Mouse (Mus musculus): ENCODE data around the gene Iqcf5. TPM values are rescaled to one million over a fixed set of nuclear protein-coding genes. Genes with fewer than 3 reads are reported as not detected.

Iqcf5 gene
- not detected in 2 replicates for polyA plus RNA-seq (2012; rRNA removed)

DNA sequence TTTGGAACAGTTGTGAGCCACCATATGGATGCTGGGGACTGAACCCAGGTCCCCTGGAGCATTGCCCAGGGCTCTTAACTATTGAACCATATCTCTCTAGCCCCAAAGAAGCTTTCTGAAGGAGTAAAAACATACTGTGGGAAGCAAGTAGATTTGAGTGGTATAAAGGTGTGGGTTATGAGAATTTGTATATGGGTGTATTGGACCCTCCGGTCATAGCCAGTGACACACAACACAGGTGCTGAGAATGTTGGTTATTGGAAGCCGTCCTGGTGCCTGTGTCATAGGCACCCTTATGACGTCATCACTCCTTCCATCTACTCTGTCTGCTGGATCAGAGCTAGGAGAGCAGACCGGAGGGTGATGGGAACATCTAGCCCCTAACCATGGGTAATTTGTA lies at the start of gene Iqcf5:
Iqcf5 (plus strand) TSS at position 301 of the 400 bp plus-strand sequence.
- no peak for DNase-seq (ENCODE audit: low spot score)

DNA sequence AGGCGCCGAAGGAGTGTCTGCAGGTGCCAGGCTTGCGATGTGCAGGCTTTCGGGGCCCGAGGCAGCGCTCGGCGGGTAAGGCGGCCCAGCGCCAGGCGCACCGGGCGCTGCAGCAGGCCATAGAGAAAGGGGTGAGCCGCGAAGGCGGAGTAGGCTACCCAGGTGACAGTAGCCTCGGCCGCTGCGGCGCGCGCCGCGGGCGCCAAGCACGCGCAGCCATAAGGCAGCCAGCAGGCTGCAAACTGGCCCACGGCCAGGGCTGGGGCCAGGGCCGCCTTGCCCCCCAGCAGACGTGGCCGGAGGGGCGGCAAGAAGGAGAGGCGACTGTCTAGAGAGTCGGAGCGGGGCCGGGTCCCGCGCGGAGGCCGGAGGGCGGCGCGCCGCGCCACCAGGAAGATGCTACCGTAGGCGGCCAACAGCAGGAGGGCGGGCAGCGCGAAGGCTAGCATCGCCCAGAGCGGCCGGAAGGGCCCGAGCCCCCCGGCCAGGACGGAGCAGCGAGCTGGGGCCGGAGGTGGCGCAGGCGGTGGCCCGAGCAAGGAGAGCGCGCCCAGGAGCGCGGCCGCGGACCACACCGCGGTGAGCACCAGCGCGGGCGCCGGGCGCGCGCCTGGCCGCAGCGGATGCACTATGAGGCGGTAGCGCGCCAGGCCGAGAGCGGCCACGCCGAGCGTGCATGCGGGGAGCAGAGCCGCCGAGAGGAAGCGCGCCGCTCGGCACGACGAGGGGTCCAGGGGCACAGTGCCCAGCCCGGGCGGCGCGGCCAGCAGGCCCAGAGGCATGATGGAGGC lies 49.4 kb upstream of the Iqcf5 start:
- no peak for DNase-seq (ENCODE audit: low spot score)

DNA sequence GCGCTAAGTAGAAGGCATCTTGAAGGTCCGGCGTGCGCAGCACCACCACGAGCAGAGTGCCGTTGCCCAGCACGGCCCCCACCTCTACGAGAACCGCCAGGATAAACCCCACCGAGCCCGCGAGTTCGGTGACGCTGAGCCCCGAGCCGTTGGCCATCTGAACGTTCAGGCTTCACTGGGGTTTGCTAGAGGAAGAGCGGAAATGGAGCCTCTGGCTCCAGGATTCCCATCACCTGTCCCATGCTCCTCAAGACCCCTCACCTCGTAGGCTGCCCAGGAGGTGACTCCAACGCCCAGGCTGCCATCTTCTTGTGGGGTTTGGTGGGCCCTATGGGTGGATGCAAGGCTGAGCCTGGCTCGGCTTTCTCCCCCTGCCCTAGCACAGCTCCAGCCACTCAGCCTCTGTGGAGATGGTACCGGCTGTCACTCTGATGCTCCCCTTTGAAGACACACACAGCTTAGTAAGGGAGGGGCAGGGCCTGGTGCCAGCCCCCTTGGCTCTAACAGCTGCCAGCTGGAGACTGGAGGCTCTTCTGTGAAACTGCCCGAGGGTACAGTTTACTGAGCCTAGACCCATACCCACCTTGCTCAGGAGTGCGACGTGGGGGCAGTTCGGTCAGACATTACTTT lies 48.7 kb upstream of the Iqcf5 start, which contains the start of gene Gpr62:
Gpr62 (minus strand) TSS at position 368 of the 630 bp plus-strand sequence.
- no peak for DNase-seq (ENCODE audit: low spot score)

DNA sequence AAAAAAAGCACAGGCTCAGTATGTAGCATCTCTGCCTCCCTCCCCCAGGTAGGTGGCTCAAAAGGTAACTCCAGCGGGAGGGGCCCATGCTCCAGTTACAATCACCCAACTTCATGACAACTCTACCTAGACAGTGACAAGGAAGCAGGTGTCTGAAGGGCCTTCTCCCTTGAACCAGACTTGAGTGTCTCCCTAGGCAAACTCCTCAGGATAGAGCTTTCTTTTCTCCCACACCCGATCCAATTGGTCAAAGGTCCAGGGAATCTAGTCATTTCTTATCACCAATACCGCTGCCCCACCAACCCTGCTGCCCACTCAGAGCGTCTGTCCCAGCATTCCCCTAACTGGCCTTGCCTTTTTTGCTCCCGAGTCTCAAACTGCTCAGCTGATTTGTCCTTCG lies 47.7 kb upstream of the Iqcf5 start:
- no peak for DNase-seq (ENCODE audit: low spot score)

DNA sequence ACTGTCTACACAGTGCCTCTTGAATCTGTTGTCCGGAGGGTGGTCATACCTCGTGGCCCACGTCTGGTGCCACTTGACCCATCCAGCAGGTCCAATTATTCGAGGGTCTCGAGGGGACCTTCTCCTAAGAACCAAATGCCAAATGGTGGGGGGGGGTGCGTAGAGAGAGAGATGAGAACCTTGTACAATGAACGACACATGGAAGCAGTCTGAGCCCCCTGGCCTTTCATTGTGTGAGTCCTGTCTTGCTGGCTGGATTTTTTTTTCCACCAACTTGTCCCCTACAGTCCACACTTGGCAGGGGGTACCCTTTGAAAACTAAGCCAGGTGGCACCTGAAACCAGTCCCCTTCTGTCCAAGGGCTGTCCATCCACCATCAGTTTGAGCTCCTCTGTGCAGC lies 46.6 kb upstream of the Iqcf5 start:
- DNase-seq (ENCODE audit: low spot score), result no peak

DNA sequence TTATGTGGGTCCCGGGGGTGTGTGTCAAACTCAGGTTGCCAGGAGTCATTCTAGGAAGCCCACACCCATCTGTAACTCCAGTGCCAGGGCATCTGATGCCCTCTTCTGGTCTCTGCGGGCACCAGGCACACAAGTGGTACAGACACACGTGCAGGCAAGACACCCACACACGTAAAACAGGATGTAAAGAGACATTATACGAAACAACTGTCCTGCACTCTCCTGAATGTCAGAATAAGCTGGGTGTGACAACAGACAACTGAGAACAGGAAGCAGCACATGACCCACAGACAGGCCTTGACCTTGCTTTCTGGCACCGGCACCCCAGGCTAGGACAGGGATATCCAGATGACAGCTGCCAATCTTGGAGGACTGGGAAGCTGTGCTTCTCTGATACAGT lies 45.1 kb upstream of the Iqcf5 start:
- no peak for DNase-seq (ENCODE audit: low spot score)

DNA sequence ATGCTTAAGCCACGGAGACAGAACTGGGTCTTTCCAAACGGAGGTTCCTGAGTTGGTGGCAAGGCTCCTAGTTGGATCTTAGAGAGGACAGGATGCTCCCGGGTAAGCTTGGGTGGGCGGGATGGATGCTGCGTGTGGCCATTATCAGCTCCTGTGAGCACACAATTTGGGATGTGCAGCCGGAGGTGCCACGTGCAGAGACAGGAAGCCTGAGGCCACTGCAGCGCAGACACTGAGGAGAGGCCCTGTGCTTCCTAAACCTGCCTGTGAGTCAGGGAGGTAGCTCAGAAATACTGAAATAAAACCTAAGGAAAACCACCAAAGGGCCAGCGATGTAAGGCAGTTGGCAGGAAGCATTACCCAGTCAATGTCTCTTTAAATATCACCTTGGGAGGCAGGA lies 44.6 kb upstream of the Iqcf5 start:
- DNase-seq (ENCODE audit: low spot score), result no peak

DNA sequence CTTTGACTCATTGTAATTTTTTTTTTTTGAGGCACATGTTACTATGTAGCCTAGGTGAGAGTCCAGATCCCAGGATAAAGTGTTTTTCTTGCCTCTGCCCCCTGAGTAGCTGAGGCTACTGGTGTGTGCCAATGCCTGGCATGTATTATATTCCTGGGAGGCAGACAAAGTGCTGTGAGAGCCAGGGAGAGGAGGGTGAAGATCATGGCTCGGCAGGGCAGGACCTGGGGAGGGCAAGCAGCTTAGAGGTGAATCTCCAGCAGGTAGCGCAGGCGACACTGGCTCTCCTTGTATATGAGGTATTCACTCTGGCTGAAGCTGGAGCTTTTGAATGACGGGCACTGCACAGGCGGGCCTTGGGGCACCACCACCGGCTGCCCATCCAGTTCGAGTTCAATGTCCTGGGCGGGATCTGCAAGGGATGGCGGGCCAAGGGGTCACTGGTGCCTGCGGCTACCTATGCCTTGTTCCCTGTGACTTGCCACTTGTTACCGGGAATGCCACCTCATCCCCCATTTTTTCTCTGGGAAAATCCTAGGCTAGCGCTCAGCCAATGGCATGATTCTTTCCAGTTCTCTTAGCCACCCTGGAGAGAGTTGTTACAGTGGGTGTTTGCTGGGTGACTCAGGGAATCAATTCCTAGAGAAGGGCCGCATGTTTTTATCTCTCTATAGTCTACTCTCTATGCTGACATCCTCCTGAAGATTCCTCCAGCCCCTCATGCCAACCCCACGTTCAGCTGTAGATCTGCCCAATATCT lies 43.2 kb upstream of the Iqcf5 start:
- no peak for DNase-seq (ENCODE audit: low spot score)

DNA sequence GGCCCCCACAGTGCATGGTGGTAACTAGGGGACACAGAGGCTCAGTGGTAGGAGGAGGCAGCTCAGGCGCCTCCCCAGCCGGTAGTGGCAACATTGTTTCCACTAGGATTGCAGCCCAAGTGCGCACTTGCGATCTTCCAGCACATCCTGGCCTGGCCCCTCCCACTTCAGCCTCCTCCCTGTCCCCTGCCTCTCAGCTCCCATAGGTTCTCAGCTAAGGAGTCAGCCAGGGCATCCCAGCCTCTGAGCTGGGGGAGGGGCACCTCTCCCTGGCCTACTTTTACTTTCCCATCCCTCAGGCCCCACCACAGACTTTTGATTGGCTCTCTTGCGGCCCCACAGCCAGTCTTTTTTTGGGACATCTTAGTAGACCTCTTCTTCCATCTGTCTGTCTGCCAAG lies 42.5 kb upstream of the Iqcf5 start:
- no peak for DNase-seq (ENCODE audit: low spot score)

DNA sequence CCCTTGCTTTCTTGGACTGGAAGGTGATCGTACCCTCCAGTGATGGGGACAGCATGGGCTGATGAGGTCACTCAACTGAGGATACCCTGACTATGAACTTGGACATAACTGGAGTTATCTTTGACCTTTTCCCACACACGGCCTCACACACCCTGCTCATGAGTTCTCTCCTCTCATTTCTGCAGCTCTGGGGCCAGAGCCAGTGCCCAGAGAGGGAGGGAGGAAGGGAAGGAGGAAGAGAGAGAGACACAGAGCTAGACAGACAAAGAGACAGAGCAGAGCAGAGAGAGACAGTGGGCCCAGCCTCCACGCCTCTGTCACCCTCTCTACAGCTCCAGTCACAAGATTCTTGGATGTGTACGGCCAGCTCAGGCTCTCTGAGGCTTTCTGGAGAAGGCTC lies 42.1 kb upstream of the Iqcf5 start:
- no peak for DNase-seq (ENCODE audit: low spot score)

DNA sequence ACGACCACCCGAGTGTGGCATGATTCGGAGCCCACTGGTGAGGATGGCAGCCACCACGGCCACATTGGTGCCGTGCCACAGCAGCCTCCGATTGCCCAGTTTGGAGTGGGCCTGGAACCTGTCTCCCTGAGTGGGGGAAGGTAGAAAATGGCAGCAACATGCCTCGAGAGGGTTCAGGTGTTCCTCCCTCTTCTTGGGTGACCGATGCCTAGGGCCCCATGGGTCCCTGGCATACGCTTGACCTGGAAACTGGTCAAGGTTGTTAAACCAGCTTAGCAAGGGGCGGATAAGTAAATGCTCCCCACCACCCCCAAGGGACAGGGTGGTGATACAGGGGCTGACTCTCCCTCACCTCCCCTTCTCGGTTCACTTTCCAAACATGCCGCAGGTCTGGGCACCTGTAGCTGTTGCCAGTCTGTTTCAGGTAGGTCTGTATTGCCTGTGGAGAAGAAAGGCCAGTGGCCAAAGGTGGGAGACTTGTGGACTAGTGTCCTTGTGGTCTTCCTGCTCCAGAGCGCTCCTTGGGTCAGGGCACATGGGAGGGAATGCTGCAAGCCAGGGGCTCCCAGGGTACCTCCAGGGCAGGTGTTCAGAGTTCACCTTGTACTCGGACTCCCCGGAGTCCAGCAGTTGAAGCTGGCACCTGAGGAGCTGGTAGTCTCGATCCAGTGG lies 41.2 kb upstream of the Iqcf5 start:
- DNase-seq (ENCODE audit: low spot score), result peak; percentile 25

DNA sequence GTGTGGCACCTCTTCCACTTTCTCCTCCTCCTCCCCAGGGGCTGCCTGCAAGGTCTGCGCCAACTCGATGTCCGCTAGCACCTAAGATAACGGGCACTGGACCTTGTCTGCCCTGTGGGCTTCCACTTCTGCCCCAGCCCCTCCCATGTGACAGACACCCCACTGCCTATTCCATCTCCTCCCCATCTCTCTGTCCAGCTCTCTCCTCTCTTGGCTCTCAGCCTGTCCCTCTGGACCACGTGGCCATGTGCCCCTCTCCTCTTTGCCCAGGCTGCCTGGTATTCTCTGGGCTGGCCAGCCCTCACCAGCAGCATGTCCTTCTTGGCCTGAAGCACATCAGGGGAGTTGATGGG lies 40.6 kb upstream of the Iqcf5 start:
- DNase-seq (ENCODE audit: low spot score), result no peak

DNA sequence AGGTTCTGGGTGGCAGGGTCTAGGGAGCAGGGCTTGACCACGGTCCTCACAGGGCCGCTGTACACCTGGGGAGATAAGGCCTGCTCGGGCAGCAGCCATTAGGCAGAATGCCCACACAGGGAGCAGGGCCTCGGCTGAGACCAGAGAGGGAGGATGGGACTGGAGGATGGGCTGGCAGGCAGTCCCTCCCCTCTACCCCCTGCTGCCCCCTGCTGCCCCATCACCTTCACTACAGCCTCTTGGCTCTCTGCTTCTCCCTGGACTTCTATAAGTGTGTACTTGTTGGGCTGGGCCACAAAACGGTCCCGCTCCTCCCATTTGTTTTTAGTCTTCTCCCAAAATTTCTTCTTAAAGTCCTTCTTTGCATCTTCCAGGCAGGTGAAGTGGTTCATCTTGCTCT lies 39.9 kb upstream of the Iqcf5 start:
- DNase-seq (ENCODE audit: low spot score), result peak; percentile 44

DNA sequence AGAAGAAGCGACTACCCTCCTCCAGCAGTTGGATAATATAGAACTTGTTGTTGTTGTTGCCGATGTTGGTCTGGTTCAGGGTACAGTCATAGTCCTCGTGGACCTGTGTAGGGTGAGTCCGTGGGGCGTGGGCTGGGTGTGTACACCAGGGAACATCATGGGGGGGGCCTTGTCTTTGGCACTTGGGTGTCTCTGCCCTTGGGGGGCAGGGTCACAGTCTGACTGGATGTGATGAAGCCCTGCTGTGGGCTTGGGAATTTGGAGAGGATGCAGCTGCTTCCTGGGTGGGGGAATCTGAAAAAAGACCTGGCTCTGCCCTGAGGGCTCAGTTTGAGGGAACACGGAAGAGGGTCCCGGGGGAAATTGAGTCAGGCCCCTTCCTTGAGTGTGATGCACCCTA lies 39.3 kb upstream of the Iqcf5 start:
- peak; percentile 23 for DNase-seq (ENCODE audit: low spot score)

DNA sequence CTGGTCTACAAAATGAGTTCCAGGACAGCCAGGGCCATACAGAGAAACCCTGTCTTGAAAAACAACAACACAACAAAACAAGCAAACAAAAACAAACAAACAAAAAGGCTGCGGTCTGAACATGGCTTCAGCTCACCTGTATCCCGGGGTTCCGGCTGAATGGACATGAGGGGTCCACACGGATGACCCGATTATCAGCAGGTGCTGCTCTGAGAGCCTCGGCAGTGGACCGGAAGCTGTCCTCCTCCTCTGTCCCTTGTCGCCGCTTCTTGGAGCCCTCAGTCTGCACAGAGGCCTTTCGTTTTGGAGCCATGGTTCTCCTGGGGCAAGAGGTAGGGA lies 38.7 kb upstream of the Iqcf5 start, which contains the start of gene Rrp9:
Rrp9 (plus strand) TSS at position 301 of the 339 bp plus-strand sequence.
- no peak for DNase-seq (ENCODE audit: low spot score)

DNA sequence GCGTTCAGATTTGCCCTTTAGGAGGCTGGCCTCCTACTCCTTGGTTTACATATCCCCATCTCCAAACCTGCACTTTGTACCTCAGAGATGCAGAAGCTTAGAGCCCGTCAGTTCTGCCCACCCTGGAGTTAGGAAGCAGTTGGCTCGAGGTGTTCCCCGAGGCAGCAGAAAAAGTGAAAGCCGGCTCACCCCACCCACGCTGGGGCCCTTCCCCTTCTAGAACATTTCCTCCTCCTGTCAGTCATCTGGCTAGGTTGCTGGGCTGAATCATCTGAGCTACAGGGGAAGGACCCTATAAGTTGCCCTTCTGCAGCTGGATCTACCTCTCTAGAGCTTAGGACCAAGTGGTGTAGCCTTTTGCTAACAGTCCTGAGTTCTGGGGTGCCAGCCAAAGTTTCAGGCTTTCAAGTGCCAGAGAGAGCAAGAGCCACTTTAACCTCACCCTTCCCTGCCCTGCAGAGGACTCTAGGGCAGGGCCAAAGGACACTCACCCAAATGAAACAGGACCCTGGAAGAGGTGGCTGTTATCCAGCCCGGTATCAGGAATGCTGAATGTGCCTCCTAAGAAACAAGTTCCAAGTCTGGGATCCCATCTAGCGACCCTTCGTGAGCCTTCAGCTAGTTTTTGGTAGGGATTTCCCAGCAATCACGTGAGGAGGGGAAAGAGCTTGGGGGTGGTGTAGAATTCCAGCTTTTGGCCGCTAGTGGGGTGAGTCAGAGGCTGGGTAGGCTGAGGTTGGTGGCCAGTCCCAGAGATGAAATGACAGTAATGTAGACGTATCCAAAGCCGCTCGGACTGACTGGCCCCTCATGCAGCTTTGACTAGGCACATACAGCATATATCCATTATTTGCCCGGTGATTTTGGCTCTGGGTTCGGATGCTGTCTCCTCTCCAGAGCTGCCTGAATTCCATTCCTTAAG lies 38.1 kb upstream of the Iqcf5 start:
- DNase-seq (ENCODE audit: low spot score), result peak; percentile 41

DNA sequence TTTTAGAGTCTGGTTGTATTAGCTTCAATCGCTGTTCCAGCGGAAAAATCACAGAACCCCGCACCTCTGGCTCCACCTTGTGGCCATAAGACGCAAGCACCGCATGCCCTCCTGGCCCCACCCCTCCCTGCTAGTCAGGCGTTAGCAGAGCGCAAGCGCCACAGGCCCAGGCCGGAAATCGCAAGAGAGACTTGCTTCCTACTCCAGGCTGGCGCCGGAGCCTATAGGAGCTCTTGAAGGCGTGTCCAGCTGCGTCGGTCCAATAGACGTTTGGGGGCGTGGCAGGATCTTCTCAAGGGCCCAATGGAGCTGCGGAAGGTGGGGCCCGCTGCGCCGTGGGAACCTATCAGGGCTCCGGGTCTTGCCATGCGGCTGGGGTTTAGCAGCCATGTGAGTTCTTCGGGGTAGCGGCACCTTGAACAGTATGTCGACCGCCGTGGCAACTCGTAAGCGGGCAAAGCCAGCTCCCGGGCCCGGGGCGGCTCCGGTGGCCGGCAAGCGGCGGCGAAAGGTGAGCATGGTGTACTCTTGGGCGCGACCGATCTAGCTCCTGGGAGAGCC lies 37.4 kb upstream of the Iqcf5 start, which contains the start of gene Parp3:
Parp3 (minus strand) TSS at position 26 of the 561 bp plus-strand sequence.
- DNase-seq (ENCODE audit: low spot score), result peak; percentile 92

DNA sequence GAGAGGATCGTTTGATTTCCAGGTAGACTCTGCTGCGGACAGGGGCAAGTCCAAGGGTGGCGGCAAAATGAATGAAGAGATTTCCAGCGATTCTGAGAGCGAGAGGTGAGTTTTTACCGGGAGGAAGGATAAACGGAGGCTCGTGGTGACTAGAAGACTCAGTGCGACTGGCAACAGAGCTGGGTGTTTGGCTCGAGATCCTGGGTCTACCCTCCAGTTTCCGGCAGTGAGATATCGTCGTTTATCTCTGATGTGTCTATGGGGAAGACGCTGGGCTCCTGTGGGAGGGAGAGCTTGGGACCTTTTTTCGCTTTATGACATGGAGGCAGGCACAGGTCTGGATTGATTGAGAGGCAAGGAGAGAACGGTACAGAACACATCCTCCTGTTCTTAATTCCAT lies 36.7 kb upstream of the Iqcf5 start:
- peak; percentile 16 for DNase-seq (ENCODE audit: low spot score)

DNA sequence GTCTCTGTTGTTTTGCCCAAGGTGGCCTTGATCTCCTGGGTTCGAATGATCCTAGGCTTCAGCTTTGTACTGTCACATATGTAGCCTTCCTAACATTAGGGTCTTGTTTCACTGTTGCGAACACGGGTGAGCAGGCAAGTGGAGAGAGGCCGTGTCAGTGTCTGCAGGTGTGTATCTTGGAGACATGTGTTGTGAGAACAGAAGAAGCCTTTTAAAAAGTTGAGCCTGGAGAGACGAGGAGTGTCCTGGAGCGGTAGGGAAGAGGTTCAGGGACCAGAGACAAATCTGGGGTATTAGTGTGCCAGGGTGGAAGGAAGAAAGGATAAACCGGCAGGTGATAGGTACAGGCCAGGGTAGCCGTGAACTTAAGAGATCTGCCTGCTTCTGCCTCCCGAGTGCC lies 36.3 kb upstream of the Iqcf5 start:
- DNase-seq (ENCODE audit: low spot score), result no peak

DNA sequence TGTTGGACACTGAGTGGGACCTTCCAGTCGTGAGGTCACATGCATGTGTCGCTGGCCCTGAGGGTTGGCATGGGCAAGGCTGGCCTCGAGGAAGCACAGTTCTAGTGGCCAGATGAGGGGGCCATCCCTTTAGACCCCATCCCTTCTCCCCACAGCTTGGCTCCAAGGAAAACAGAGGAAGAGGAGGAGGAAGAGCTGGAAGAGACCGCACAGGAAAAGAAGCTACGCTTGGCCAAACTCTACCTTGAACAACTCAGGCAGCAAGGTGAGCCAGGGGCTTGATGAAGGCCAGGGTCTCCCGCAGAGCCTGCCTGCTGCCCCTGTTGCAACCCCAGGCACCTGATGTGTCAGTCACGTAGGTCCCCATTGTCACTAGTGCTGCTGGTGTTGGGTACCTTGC lies 33.8 kb upstream of the Iqcf5 start:
- DNase-seq (ENCODE audit: low spot score), result peak; percentile 16

DNA sequence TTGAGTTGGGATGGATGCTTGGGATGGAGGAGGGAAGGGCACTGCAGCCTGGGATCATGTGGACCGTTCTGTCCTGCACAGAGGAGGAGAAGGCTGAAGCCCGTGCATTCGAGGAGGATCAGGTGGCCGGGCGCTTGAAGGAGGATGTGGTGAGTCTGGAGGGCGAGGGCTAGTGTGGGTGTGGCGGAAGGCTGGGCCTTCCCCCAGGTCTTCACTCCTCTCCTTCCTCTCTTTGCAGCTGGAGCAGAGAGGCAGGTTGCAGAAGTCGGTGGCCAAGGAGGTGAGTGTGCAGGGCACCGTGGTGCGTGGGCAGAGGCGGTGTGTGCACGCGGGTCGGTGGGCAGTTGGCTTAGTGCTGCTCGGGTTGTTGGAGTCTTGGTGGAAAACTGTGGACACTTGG lies 33.3 kb upstream of the Iqcf5 start:
- DNase-seq (ENCODE audit: low spot score), result peak; percentile 17

All from urinary bladder, adult 2 months (tissue).